Mouse (Mus musculus): ENCODE data around the gene Slc9a6. TPM values are rescaled to one million over a fixed set of nuclear protein-coding genes. Genes with fewer than 3 reads are reported as not detected.

Slc9a6 gene
- 10.4 and 11.0 TPM in 2 replicates for polyA plus RNA-seq (2015; fragmentation: Nextera tagmentation; extraction: Ambion mirVana)

- Histone ChIP-seq H3K36me3 (ENCODE audit: control insufficient read depth, insufficient read depth, low read length) (no peaks in the 10 kb centered on the region), H3K27ac (ENCODE audit: low read length) (peak within 1 kb of the TSS; percentile 54; the same call in 1 of the 2 replicates), H3K27me3 (replicated peaks; ENCODE audit: control insufficient read depth, insufficient read depth, low read length) (no peaks in the 10 kb centered on the region), H3K4me1 (ENCODE audit: control insufficient read depth, insufficient read depth, low read length) (no peaks in the 10 kb centered on the region), H3K4me2 (ENCODE audit: low read depth, low read length) (peak within 1 kb of the TSS; percentile 65), H3K4me3 (ENCODE audit: low read length) (peak within 1 kb of the TSS; percentile 62), H3K9me3 (ENCODE audit: control insufficient read depth, low read length) (no peaks in the 10 kb centered on the region), H3K9ac (ENCODE audit: low read depth, low read length) (peak within 1 kb of the TSS; percentile 70)
- WGBS = 16% methylated on average over 39 of the region's 50 CpGs
- peak; percentile 98 for ATAC-seq
Observed at GRCm38 (mm10) chrX:56609623-56610317, at the start of gene Slc9a6. TSS of gene Slc9a6 (plus strand) at chrX:56609757.

- H3K9ac ChIP-seq (ENCODE audit: low read depth, low read length) = no peak overlapping the region
- H3K4me3 ChIP-seq (ENCODE audit: low read length) = no peak overlapping the region
- no peak overlapping the region for H3K27ac ChIP-seq (ENCODE audit: low read length)
- ATAC-seq = no peak
- H3K4me2 ChIP-seq (ENCODE audit: low read depth, low read length) = no peak overlapping the region
- no peaks in the 10 kb centered on the region for H3K4me1 ChIP-seq (ENCODE audit: control insufficient read depth, insufficient read depth, low read length)
- H3K27me3 ChIP-seq (replicated peaks; ENCODE audit: control insufficient read depth, insufficient read depth, low read length) = no peaks in the 10 kb centered on the region
- H3K36me3 ChIP-seq (ENCODE audit: control insufficient read depth, insufficient read depth, low read length) = no peaks in the 10 kb centered on the region
- 21% methylated on average over 6 of the region's 6 CpGs for WGBS
- H3K9me3 ChIP-seq (ENCODE audit: control insufficient read depth, low read length) = no peaks in the 10 kb centered on the region
Observed at GRCm38 (mm10) chrX:56572465-56572864, 37.1 kb upstream of the Slc9a6 start.

- no peaks in the 10 kb centered on the region for H3K4me1 ChIP-seq (ENCODE audit: control insufficient read depth, insufficient read depth, low read length)
- H3K36me3 ChIP-seq (ENCODE audit: control insufficient read depth, insufficient read depth, low read length) = no peaks in the 10 kb centered on the region
- H3K4me2 ChIP-seq (ENCODE audit: low read depth, low read length) = no peak overlapping the region
- H3K27me3 ChIP-seq (replicated peaks; ENCODE audit: control insufficient read depth, insufficient read depth, low read length) = no peaks in the 10 kb centered on the region
- H3K27ac ChIP-seq (ENCODE audit: low read length) = no peak overlapping the region
- no peak for ATAC-seq
- H3K9me3 ChIP-seq (ENCODE audit: control insufficient read depth, low read length) = no peaks in the 10 kb centered on the region
- no peak overlapping the region for H3K9ac ChIP-seq (ENCODE audit: low read depth, low read length)
- H3K4me3 ChIP-seq (ENCODE audit: low read length) = no peak overlapping the region
- 72% methylated on average over 2 of the region's 2 CpGs for WGBS
Observed at GRCm38 (mm10) chrX:56578200-56578599, 31.4 kb upstream of the Slc9a6 start.

GRCm38 (mm10) chrX:56597219-56597886 is 12.2 kb upstream of the Slc9a6 start:
- H3K9ac ChIP-seq (ENCODE audit: low read depth, low read length) = peak overlapping the region; percentile 85
- H3K4me2 ChIP-seq (ENCODE audit: low read depth, low read length) = peak overlapping the region; percentile 48
- peak; percentile 77 for ATAC-seq
- H3K27ac ChIP-seq (ENCODE audit: low read length) = peak overlapping the region; percentile 41
- peak overlapping the region; percentile 67 for H3K4me3 ChIP-seq (ENCODE audit: low read length)
- 13% methylated on average over 25 of the region's 25 CpGs for WGBS
- no peaks in the 10 kb centered on the region for H3K9me3 ChIP-seq (ENCODE audit: control insufficient read depth, low read length)
- H3K36me3 ChIP-seq (ENCODE audit: control insufficient read depth, insufficient read depth, low read length) = no peaks in the 10 kb centered on the region
- H3K4me1 ChIP-seq (ENCODE audit: control insufficient read depth, insufficient read depth, low read length) = 0 out of 2 replicates have a peak, but pooled peaks cover 3% of the 10 kb centered on the region
- no peaks in the 10 kb centered on the region for H3K27me3 ChIP-seq (replicated peaks; ENCODE audit: control insufficient read depth, insufficient read depth, low read length)

GRCm38 (mm10) chrX:56597887-56598640 is 11.5 kb upstream of the Slc9a6 start, which contains the start of gene Mmgt1:
TSS of gene Mmgt1 (minus strand) at chrX:56598069.
- no peaks in the 10 kb centered on the region for H3K9me3 ChIP-seq (ENCODE audit: control insufficient read depth, low read length)
- peak; percentile 99 for ATAC-seq
- no peaks in the 10 kb centered on the region for H3K27me3 ChIP-seq (replicated peaks; ENCODE audit: control insufficient read depth, insufficient read depth, low read length)
- 0 out of 2 replicates have a peak, but pooled peaks cover 3% of the 10 kb centered on the region for H3K4me1 ChIP-seq (ENCODE audit: control insufficient read depth, insufficient read depth, low read length)
- peak within 1 kb of the TSS; percentile 48 for H3K4me2 ChIP-seq (ENCODE audit: low read depth, low read length)
- H3K27ac ChIP-seq (ENCODE audit: low read length) = peak within 1 kb of the TSS; percentile 41
- H3K36me3 ChIP-seq (ENCODE audit: control insufficient read depth, insufficient read depth, low read length) = no peaks in the 10 kb centered on the region
- H3K4me3 ChIP-seq (ENCODE audit: low read length) = peak within 1 kb of the TSS; percentile 67
- peak within 1 kb of the TSS; percentile 85 for H3K9ac ChIP-seq (ENCODE audit: low read depth, low read length)
- 16% methylated on average over 43 of the region's 44 CpGs for WGBS

- Histone ChIP-seq H3K27me3 (replicated peaks; ENCODE audit: control insufficient read depth, insufficient read depth, low read length) (no peaks in the 10 kb centered on the region), H3K36me3 (ENCODE audit: control insufficient read depth, insufficient read depth, low read length) (no peaks in the 10 kb centered on the region), H3K9ac (ENCODE audit: low read depth, low read length) (no peak overlapping the region), H3K4me3 (ENCODE audit: low read length) (no peak overlapping the region), H3K4me2 (ENCODE audit: low read depth, low read length) (no peak overlapping the region), H3K4me1 (ENCODE audit: control insufficient read depth, insufficient read depth, low read length) (no peaks in the 10 kb centered on the region), H3K9me3 (ENCODE audit: control insufficient read depth, low read length) (no peaks in the 10 kb centered on the region), H3K27ac (ENCODE audit: low read length) (no peak overlapping the region)
- ATAC-seq = no peak
- 68% methylated on average over 2 of the region's 2 CpGs for WGBS
Observed at GRCm38 (mm10) chrX:56606536-56606935, 3.0 kb upstream of the Slc9a6 start.

GRCm38 (mm10) chrX:56607032-56607710 is 2.4 kb upstream of the Slc9a6 start:
- no peak overlapping the region for H3K9ac ChIP-seq (ENCODE audit: low read depth, low read length)
- no peak for ATAC-seq

GRCm38 (mm10) chrX:56609285-56609622 is 303 bp upstream of the Slc9a6 start:
- Histone ChIP-seq H3K4me1 (ENCODE audit: control insufficient read depth, insufficient read depth, low read length) (no peaks in the 10 kb centered on the region), H3K36me3 (ENCODE audit: control insufficient read depth, insufficient read depth, low read length) (no peaks in the 10 kb centered on the region), H3K9me3 (ENCODE audit: control insufficient read depth, low read length) (no peaks in the 10 kb centered on the region), H3K27me3 (replicated peaks; ENCODE audit: control insufficient read depth, insufficient read depth, low read length) (no peaks in the 10 kb centered on the region), H3K27ac (ENCODE audit: low read length) (no peak overlapping the region), H3K9ac (ENCODE audit: low read depth, low read length) (peak overlapping the region; percentile 70; the same call in 1 of the 2 replicates), H3K4me3 (ENCODE audit: low read length) (peak overlapping the region; percentile 62), H3K4me2 (ENCODE audit: low read depth, low read length) (peak overlapping the region; percentile 23)
- no peak for ATAC-seq
- WGBS = 20% methylated on average over 7 of the region's 7 CpGs

More at GRCm38 (mm10) chrX:56607032-56607710, 2.4 kb upstream of the Slc9a6 start:
- no peaks in the 10 kb centered on the region for H3K9me3 ChIP-seq (ENCODE audit: control insufficient read depth, low read length)
- no peaks in the 10 kb centered on the region for H3K4me1 ChIP-seq (ENCODE audit: control insufficient read depth, insufficient read depth, low read length)
- H3K27ac ChIP-seq (ENCODE audit: low read length) = no peak overlapping the region
- no peaks in the 10 kb centered on the region for H3K27me3 ChIP-seq (replicated peaks; ENCODE audit: control insufficient read depth, insufficient read depth, low read length)
- H3K36me3 ChIP-seq (ENCODE audit: control insufficient read depth, insufficient read depth, low read length) = no peaks in the 10 kb centered on the region
- H3K4me3 ChIP-seq (ENCODE audit: low read length) = no peak overlapping the region
- H3K4me2 ChIP-seq (ENCODE audit: low read depth, low read length) = no peak overlapping the region
- 63% methylated on average over 7 of the region's 7 CpGs for WGBS

- no peaks in the 10 kb centered on the region for H3K36me3 ChIP-seq (ENCODE audit: control insufficient read depth, insufficient read depth, low read length)
- 9% methylated on average over 13 of the region's 13 CpGs for WGBS
- H3K4me2 ChIP-seq (ENCODE audit: low read depth, low read length) = peak overlapping the region; percentile 65
- H3K27me3 ChIP-seq (replicated peaks; ENCODE audit: control insufficient read depth, insufficient read depth, low read length) = no peaks in the 10 kb centered on the region
- peak overlapping the region; percentile 62 for H3K4me3 ChIP-seq (ENCODE audit: low read length)
- H3K9ac ChIP-seq (ENCODE audit: low read depth, low read length) = peak overlapping the region; percentile 70
- no peak for ATAC-seq
- H3K9me3 ChIP-seq (ENCODE audit: control insufficient read depth, low read length) = no peaks in the 10 kb centered on the region
- no peak overlapping the region; the same call in 1 of the 2 replicates for H3K27ac ChIP-seq (ENCODE audit: low read length)
- no peaks in the 10 kb centered on the region for H3K4me1 ChIP-seq (ENCODE audit: control insufficient read depth, insufficient read depth, low read length)
Observed at GRCm38 (mm10) chrX:56610318-56610694, 749 bp downstream of the Slc9a6 start.
